Mouse (Mus musculus) cortical plate, adult 2 months (tissue): ENCODE measurements at regions not wholly inside any gene's neighbourhood (a gene's known extent, or its start where the extent isn't known, plus 50 kb on each side); places are given as distances from the start of the nearest gene placed in this dataset.

Experiments used
- H3K27ac ChIP-seq: fragments of 200-500 bp; 2 replicates; pipeline ENCODE4 v1.5.1; 2012; ENCODE audit warnings: low read length, control low read depth, inconsistent platforms; ENCODE audit not compliant: insufficient read depth
- H3K4me1 ChIP-seq: fragments of 200-500 bp; 2 replicates; pipeline ENCODE4 v1.6.1; 2011; ENCODE audit warnings: low read length; ENCODE audit not compliant: control insufficient read depth, insufficient read depth
- H3K4me3 ChIP-seq: fragments of 200-500 bp; 2 replicates; pipeline ENCODE4 v1.5.1; 2011; ENCODE audit warnings: mild to moderate bottlenecking, low read length, control low read depth; ENCODE audit not compliant: insufficient read depth
- CTCF ChIP-seq: fragments of 200-500 bp; IDR thresholded peaks from 2 replicates; pipeline ENCODE4 v1.5.1; 2011; ENCODE audit warnings: mild to moderate bottlenecking, control low read depth, low read length; ENCODE audit not compliant: insufficient read depth; ENCODE audit errors: extremely low read depth
- POLR2A ChIP-seq: fragments of 200-500 bp; IDR thresholded peaks from 2 replicates; pipeline ENCODE4 v1.6.1; 2011; ENCODE audit warnings: mild to moderate bottlenecking, low read length, control low read depth; ENCODE audit not compliant: insufficient read depth; ENCODE audit errors: extremely low read depth

- TF ChIP-seq POLR2A (no peak), CTCF (no peak)
- Histone ChIP-seq H3K27ac (no peak overlapping the region), H3K4me3 (no peak overlapping the region), H3K4me1 (no peaks in the 10 kb centered on the region)
Observed at GRCm38 (mm10) chr1:149463930-149464329, 497.2 kb downstream of the Pla2g4a start.

- Histone ChIP-seq H3K4me1 (no peaks in the 10 kb centered on the region), H3K4me3 (no peak overlapping the region), H3K27ac (no peak overlapping the region)
- no peak for TF ChIP-seq POLR2A
- no peak for TF ChIP-seq CTCF
Observed at GRCm38 (mm10) chr1:149449801-149450493, 511.1 kb downstream of the Pla2g4a start.

DNA sequence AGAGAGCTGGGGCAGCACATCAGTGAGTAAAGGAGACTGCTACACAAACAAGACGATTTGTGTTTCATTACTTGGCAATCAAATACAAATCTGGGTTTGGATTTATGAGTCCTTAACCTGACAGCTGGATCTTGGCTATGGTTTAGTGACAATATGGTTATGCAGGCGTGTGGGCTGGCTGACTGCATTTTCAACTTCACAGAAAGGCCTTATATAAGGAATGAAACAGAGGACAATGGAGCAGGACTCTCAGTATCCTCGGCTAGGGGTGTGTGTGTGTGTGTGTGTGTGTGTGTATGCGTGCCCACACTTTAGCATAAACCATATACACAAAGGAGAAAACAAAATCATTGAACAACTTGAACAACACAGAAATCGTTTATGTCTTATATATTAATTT, 512.6 kb downstream of the Pla2g4a start:
- TF ChIP-seq CTCF = no peak
- TF ChIP-seq POLR2A = no peak
- H3K4me3 ChIP-seq = no peak overlapping the region
- H3K27ac ChIP-seq = no peak overlapping the region

DNA sequence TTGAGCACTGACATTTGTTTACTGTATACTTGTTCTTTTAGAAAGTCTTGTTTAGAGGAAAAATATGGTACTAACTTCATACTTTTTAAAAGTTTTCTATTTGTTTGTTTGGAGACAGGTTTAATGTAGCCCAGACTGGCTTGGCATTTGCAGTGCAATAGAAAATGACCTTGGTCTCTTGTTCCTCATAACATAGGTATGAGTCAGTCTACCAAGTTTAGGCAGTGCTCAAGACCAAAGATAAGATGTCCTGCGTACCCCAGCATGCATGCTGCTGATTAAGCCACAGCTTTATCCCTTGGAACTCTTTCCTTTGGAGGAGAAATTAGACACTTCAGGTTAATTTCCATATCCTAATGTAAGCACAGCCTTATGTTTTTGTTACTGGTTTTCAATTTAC, 550.1 kb downstream of the Pla2g4a start:
- H3K27ac ChIP-seq = no peak overlapping the region
- H3K4me1 ChIP-seq = no peaks in the 10 kb centered on the region
- no peak for TF ChIP-seq CTCF
- no peak for TF ChIP-seq POLR2A
- no peak overlapping the region for H3K4me3 ChIP-seq

More for the DNA sequence above, 512.6 kb downstream of the Pla2g4a start:
- H3K4me1 ChIP-seq = no peaks in the 10 kb centered on the region

DNA sequence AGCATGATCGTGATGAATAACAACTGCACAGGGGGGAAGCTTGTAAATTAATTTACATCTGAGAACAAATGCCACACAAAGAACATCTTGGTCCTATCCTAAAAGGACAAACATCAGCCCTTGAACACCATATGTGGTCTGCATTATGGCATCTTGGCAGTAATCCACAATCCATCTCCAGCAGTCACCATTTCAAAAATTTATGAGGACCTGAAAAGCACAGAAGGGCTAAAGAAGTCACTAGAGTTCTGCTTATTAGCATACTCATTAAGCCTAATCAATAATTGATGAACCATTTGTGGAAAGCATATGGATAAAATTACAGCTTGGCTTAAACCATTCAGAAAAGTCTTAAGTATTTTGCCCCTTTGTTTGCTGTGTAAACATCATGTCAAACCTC, 555.7 kb downstream of the Pla2g4a start:
- H3K27ac ChIP-seq = no peak overlapping the region
- H3K4me3 ChIP-seq = no peak overlapping the region
- TF ChIP-seq CTCF (no peak), POLR2A (no peak)

DNA sequence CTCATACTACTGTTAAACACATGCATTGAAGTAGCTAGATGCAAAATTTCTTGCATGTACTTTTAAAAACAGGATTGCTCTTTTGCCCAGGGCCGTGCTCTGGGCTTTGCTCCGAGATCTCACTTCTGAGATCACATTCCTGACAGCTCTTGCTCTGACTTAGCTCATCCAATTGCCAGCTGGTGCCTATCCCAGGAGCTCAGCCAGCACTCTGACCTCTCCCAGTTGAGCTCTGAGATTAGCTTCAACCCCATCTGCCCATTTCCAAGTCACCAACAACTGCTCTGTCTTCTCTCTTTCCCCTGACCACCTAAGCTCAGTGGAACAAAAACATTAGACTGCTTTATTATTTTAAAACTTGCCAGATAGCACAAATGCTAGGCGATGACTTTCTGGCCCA, 572.4 kb downstream of the Pla2g4a start:
- H3K27ac ChIP-seq = no peak overlapping the region
- no peak overlapping the region for H3K4me3 ChIP-seq
- TF ChIP-seq CTCF (no peak), POLR2A (no peak)
- no peaks in the 10 kb centered on the region for H3K4me1 ChIP-seq

More for the DNA sequence above, 555.7 kb downstream of the Pla2g4a start:
- no peaks in the 10 kb centered on the region for H3K4me1 ChIP-seq

DNA sequence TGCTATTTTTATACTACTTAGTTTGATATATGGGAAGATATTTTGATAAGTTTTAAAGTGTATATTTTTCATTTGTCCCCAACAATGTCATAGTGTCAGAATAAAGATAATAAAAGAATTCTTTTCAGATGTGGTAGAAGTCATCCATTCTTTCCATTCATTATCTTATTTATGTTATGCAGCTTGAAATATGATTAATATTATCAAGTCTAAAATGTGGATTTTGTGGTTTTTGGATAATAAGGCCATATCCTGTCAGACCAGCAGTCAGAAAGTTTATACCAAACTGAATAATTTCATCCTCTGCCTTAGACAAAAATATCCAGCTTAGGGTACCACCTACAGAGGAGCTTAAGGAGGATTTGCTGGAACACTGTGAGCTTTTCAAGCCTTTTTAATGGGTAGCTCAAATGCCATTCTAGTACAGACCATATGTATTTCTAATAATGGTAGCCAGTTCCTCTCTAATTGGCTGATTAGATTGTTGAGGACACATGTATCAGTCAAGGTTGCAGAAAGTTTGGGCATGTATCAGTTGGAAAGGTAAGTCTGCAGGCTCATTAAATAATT, 609.7 kb downstream of the Pla2g4a start:
- H3K4me3 ChIP-seq = no peak overlapping the region
- no peak for TF ChIP-seq CTCF
- TF ChIP-seq POLR2A = no peak

DNA sequence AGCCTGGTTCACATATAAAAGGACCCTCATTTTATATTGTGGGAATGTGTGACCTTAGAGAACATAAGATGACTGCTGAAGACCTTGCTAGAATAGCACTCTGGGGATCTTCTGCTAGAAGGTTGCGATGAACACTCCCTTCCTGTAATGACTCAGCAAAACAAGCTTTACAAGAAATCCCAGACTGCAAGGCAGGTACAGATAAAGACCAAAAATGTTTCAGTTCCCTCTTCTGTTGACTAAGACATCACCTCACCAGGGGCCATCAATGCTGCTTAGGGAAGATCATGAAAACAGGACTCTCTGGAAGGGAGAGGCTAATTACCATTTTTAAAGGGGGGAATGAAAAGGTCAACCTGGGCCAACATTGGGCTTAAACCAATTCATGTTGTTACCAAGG, 613.7 kb downstream of the Pla2g4a start:
- no peaks in the 10 kb centered on the region for H3K4me1 ChIP-seq
- H3K4me3 ChIP-seq = no peak overlapping the region
- no peak overlapping the region for H3K27ac ChIP-seq
- TF ChIP-seq CTCF = no peak
- TF ChIP-seq POLR2A = no peak

More for the DNA sequence above, 609.7 kb downstream of the Pla2g4a start:
- no peak overlapping the region for H3K27ac ChIP-seq
- no peaks in the 10 kb centered on the region for H3K4me1 ChIP-seq

- H3K4me3 ChIP-seq = no peak overlapping the region
- H3K4me1 ChIP-seq = no peaks in the 10 kb centered on the region
- no peak for TF ChIP-seq POLR2A
- TF ChIP-seq CTCF = no peak
- H3K27ac ChIP-seq = no peak overlapping the region
Observed at GRCm38 (mm10) chr1:149338158-149338557, 622.9 kb downstream of the Pla2g4a start.

DNA sequence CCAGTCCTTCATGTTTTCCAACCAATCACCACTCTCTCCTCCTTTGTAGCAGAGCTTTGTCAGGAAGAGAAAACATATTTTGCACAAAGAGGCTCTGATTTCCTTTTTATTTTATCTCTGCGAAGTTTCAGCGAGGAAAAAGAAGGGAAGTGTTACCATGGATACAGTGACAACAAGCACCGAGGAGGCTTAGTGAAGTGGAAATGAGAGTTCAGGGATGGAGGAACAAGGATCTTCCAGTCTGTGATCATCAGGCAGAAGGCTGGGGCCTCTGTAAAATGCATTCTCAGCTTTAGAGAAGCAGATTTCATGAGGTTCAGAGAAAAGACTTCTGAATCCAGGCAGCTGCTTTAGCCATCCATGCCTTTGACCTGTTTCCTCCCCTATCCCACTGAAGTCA, 628.9 kb downstream of the Pla2g4a start:
- TF ChIP-seq CTCF (no peak), POLR2A (no peak)
- Histone ChIP-seq H3K27ac (no peak overlapping the region), H3K4me1 (no peaks in the 10 kb centered on the region; the same call in 1 of the 2 replicates), H3K4me3 (no peak overlapping the region)

- no peak overlapping the region for H3K27ac ChIP-seq
- no peak overlapping the region for H3K4me3 ChIP-seq
- TF ChIP-seq POLR2A (no peak), CTCF (no peak)
- H3K4me1 ChIP-seq = no peaks in the 10 kb centered on the region
Observed at GRCm38 (mm10) chr1:149327171-149327570, 633.9 kb downstream of the Pla2g4a start.
